Mouse (Mus musculus) adrenal gland, postnatal 36 days (tissue): ENCODE measurements around the gene Dnajb2. TPM values are rescaled to one million over a fixed set of nuclear protein-coding genes. Genes with fewer than 3 reads are reported as not detected.

Source experiments
- DNase-seq, 2 experiments: peaks; one replicate each; pipeline ENCODE4 v3.0.0; 2021; ENCODE audit warnings: mixed read lengths in 1 of 2
- long read RNA-seq, 2 experiments: library from polyadenylated mRNA; stranded (forward); transcript quantifications; one replicate each; pipeline ENCODE4 v2.0.0; 2021; ENCODE audit warnings: borderline sequencing depth in 2 of 2
- total RNA-seq, 2 experiments: library from RNA; stranded (reverse); gene quantifications; 2 replicates each; pipeline ENCODE4 v1.2.3; 2021

The Dnajb2 gene
- total RNA-seq = 100 to 1,000 TPM in 1 of 2 experiments, 10 to 100 TPM in 1; 67.9 to 138 TPM
- long read RNA-seq, experiment 1, transcript Dnajb2-207 (10 exons, 1,855 nt) = major isoform, 57 of 164 reads
- long read RNA-seq, experiment 1, transcript Dnajb2-210 (9 exons, 3,066 nt) = minor isoform, 27 of 164 reads
- long read RNA-seq, experiment 1, transcript Dnajb2-202 (9 exons, 1,253 nt) = minor isoform, 18 of 164 reads
- long read RNA-seq, experiment 1, partial matches to known transcripts = 49 of 164 reads
- long read RNA-seq, experiment 1, other reads (novel, unspliced or antisense) = 11 of 164 reads
- long read RNA-seq, experiment 2, transcript Dnajb2-210 (9 exons, 3,066 nt) = minor isoform, 11 of 63 reads
- long read RNA-seq, experiment 2, transcript Dnajb2-202 (9 exons, 1,253 nt) = minor isoform, 10 of 63 reads
- long read RNA-seq, experiment 2, transcript Dnajb2-207 (10 exons, 1,855 nt) = major isoform, 19 of 63 reads
- long read RNA-seq, experiment 2, partial matches to known transcripts = 19 of 63 reads
- long read RNA-seq, experiment 2, other reads (novel, unspliced or antisense) = 4 of 63 reads

GRCm38 (mm10) chr1:75236117-75237050, at the start of gene Dnajb2:
Gene Dnajb2, plus strand, starts transcription at chr1:75236406.
- DNase-seq = peak; percentile 93 to 94

GRCm38 (mm10) chr1:75187126-75187525, 49.1 kb upstream of the Dnajb2 start:
- no peak for DNase-seq

- DNase-seq = no peak
These were observed 48.2 kb upstream of the Dnajb2 start for GRCm38 (mm10) chr1:75187914-75188483.

GRCm38 (mm10) chr1:75190577-75190976, 45.6 kb upstream of the Dnajb2 start:
- DNase-seq = no peak

GRCm38 (mm10) chr1:75191258-75191621, 45.0 kb upstream of the Dnajb2 start:
- no peak for DNase-seq

GRCm38 (mm10) chr1:75191622-75192402, 44.4 kb upstream of the Dnajb2 start, which contains the start of the genes Ankzf1 and Atg9a:
Gene Ankzf1, plus strand, starts transcription at chr1:75192151.
Gene Atg9a, minus strand, starts transcription at chr1:75192196.
- peak; percentile 95 to 96 for DNase-seq

GRCm38 (mm10) chr1:75192452-75192851, 43.8 kb upstream of the Dnajb2 start:
- peak; percentile 65 to 74 for DNase-seq

GRCm38 (mm10) chr1:75201236-75201635, 35.0 kb upstream of the Dnajb2 start:
- DNase-seq = no peak

- peak; percentile 41 to 63 for DNase-seq
These were observed 27.1 kb upstream of the Dnajb2 start for GRCm38 (mm10) chr1:75208967-75209678.

GRCm38 (mm10) chr1:75210136-75211087, 25.8 kb upstream of the Dnajb2 start, which contains the start of the genes Glb1l and Stk16:
Gene Glb1l, minus strand, starts transcription at chr1:75210813.
Gene Stk16, plus strand, starts transcription at chr1:75210838.
- DNase-seq = peak; percentile 96

- DNase-seq = no peak
These were observed 25.0 kb upstream of the Dnajb2 start for GRCm38 (mm10) chr1:75211141-75211708.

GRCm38 (mm10) chr1:75212542-75212941, 23.7 kb upstream of the Dnajb2 start:
- DNase-seq = no peak

- no peak for DNase-seq
These were observed 23.1 kb upstream of the Dnajb2 start for GRCm38 (mm10) chr1:75213096-75213495.

- DNase-seq = no peak
These were observed 21.8 kb upstream of the Dnajb2 start for GRCm38 (mm10) chr1:75214442-75214841.

- DNase-seq = peak in 1 of 2 experiments; percentile 58
These were observed 21.3 kb upstream of the Dnajb2 start for GRCm38 (mm10) chr1:75214886-75215285.

GRCm38 (mm10) chr1:75215785-75216184, 20.4 kb upstream of the Dnajb2 start:
- peak in 1 of 2 experiments; percentile 15 for DNase-seq

- DNase-seq = no peak
These were observed 19.2 kb upstream of the Dnajb2 start for GRCm38 (mm10) chr1:75216797-75217585.

GRCm38 (mm10) chr1:75217893-75218226, 18.3 kb upstream of the Dnajb2 start:
- DNase-seq = no peak
